Mouse (Mus musculus): ENCODE results near the gene Lao1. TPM values are rescaled to one million over a fixed set of nuclear protein-coding genes. Genes with fewer than 3 reads are reported as not detected.

Gene Lao1
- total RNA-seq, 2 experiments from 2014 or later, result 0.18 to 0.34 TPM

DNA sequence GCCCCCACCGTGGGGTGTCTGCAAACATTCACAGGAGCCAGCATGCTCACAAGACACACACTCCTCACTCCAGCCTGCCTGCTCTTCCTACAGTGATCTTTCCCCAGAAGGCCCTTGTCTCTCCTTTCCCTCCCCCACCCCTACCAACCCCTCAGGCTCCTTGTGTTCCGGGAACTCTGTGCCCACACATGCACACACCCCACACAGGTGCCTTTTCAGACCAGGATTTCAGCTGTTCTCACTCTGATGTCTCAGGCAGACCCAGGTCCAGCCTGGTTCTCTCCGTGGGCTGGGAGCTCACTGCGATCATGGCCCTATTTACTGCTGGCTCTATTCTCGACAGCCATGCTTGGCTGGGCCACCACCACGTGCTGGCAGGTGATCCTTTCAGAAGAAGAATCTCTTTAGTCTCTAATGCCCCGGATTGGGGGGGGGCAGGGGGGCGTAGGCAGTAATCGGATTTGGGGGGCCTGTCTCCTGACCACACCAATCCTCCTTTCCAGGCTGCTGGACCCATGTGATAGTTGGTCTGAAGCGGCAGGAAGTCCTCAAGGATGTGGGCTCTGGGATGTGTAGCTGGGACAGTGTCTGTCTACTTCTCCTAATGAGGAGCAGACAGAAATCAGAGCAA lies 49.8 kb downstream of the Lao1 start:
- intact Hi-C loops (cut with DNase I), result no loop called here
- DNase-seq (ENCODE audit: low spot score), result no peak

DNA sequence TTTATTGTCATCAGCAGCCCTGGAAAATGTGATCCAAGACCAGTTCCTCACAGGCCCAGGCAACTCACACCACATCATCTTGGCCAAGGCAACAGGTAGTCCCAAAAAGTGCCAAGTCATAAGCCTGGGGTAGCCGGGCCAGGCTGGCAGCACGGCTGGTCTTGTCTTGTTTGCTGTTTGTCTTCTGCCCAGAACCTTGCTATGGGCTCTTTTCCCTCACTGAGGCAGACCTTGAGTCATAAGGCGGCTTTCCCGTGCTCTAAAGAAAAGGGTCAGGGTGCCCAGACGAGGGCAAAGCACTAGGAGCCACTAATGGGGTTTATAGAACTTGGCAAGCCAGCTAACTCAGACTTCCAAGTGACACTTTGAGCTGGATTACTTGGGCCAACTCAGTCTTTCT lies 51.7 kb downstream of the Lao1 start:
- DNase-seq (ENCODE audit: low spot score), result no peak
- intact Hi-C loops (cut with DNase I), result no loop called here

DNA sequence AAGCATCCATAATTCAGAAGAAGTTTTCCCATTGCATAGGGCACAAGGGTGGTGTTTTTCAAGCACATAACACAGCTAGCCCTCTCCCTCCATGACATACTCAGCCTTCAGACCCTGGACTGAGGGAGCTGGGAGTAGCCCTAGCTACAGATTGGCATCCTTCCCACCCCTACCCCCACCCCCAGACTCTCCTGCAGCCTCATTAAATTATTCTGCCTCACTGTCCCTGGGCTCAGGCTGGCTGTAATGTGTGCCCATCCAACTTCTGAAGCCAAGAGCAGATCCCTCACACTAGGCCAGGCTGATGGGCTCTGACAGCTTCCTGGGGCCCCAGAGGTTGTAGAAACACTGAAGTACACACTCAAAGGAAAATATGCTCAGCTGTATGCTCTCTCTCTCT lies 53.6 kb downstream of the Lao1 start:
- DNase-seq (ENCODE audit: low spot score), result no peak
- intact Hi-C loops (cut with DNase I), result no loop called here

DNA sequence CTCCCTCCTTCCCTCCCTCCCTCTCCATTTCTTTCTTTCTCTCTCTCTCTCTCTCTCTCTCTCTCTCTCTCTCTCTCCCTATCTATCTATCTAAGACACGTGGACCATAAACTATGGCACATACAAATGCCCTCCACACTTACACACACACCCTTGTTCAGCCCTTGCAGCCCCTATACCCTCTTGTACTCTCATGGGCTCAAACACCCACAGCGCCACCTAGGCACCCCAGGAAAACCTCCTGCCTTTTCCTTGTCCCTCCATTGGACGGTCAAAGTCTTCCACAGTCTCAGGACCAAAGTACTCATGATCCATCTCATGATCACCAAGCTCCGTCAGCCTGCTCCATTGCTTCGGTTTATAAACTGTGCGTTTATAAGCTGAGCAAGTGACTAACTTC lies 54.2 kb downstream of the Lao1 start:
- intact Hi-C loops (cut with DNase I), result no loop called here
- no peak for DNase-seq (ENCODE audit: low spot score)

DNA sequence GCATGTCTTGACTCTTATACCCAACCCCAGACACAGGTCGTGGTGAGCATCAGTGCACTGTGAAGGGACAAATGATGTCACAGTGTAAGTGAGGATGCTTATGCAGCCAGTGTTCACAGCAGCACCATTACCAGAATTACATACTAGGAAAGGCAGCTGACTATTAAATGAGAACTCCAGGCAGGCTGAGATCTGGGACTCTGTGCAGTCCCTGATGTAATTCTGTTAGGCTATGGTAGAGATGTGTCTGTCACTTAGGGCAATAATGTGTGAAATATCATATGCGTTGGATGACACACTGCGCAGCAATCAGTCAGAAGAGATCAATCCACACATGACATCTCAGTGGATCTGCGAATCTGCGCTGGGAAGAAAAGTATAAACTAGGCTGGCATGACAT lies 55.7 kb downstream of the Lao1 start:
- no peak for DNase-seq (ENCODE audit: low spot score)

More for the DNA sequence above, 55.7 kb downstream of the Lao1 start:
- intact Hi-C loops (cut with DNase I), result no loop called here

Other genes starting within 250 kb of the Lao1 start
- gene Olfr1340, start 241.4 kb upstream of the Lao1 start, total RNA-seq (2021), result not detected
- not detected for gene Olfr1339, start 229.4 kb upstream of the Lao1 start, total RNA-seq (2021)
- gene Olfr1338, start 202.8 kb upstream of the Lao1 start, total RNA-seq (2021), result not detected
- gene Olfr1337, start 179.0 kb upstream of the Lao1 start, total RNA-seq (2021), result not detected
- not detected for gene Olfr1335, start 151.6 kb upstream of the Lao1 start, total RNA-seq (2021)
- not detected for gene Olfr1333, start 125.3 kb upstream of the Lao1 start, total RNA-seq (2021)
- gene Olfr1331, start 96.9 kb upstream of the Lao1 start, total RNA-seq (2021), result not detected
- not detected for gene Olfr1330, start 73.0 kb upstream of the Lao1 start, total RNA-seq (2021)
- gene Olfr1329, start 44.1 kb upstream of the Lao1 start, total RNA-seq (2021), result not detected
- not detected for gene Olfr1328, start 23.0 kb upstream of the Lao1 start, total RNA-seq (2021)
- gene Slc2a1, start 147.1 kb downstream of the Lao1 start, total RNA-seq (2021), result 1 to 10 TPM; 7.3 to 8.0 TPM
- gene Zfp691, start 212.6 kb downstream of the Lao1 start, total RNA-seq (2021), result 10 to 100 TPM; 21.4 to 25.0 TPM
- gene Ermap, start 228.4 kb downstream of the Lao1 start, total RNA-seq (2021), result under 1 TPM; 0.05 to 0.25 TPM
- 10 to 100 TPM; 15.3 to 19.0 TPM for gene Svbp, start 233.7 kb downstream of the Lao1 start, total RNA-seq (2021)

Data from heart, postnatal 25 days (tissue).